ENCODE assay signal across 8 mouse cellular contexts in the genomic region with DNA sequence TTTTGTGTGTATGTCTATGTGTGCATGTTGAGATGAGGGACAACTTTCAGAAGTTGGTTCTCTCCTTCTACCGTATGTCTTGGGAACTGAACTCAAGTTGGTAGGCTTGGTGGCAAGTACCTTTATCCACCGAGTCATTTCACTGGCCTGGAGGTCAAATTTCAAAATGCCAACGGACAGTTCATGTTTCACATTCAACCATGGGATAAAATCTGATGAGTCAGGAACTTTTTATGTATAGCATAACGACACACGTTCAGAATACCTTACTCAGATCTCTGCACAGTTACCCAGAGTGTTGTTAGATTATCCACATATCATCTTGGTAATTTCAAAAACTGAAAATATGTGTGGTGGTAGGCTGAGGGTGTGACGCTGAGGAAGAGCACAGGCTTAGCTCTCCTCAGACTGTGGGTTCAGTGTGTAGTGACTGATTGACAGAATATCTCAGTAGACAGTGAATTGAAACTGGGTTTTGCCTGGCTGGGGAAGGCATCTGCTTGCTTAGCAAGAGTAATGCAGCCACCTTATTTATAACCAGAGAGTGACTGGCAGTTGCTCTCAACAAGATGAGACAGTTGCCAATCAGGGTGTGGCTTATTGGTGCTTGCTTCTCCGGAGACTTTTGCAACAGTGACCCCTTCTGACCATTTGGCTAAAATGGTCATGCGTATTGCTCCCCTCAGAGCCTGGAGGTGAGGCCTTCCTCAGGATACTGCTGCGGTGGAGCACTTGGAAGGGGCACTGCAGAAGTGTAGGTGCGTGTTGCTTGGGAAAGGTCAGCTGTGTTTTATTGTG. TPM values are rescaled to one million over a fixed set of nuclear protein-coding genes. Genes with fewer than 3 reads are reported as not detected.
A peak's percentile ranks its signal among the peaks of the same experiment; 100 is the strongest.
DNase-seq lines count a peak whose midpoint lies in the region; ATAC-seq lines count a peak whose summit lies in the region.
"Had no signal": no experiment of that assay in that cellular context is flagged by ENCODE, and none has a peak within 500 bp of the region (broad histone marks: within the 10 kb centered on the region; RNA-seq: fewer than 3 reads in every experiment).

No protein-coding gene starts in this region.

- WGBS in embryonic facial prominence, embryonic 10.5 days, result 64% methylated on average over 10 of the region's 10 CpGs

- no peaks in the 10 kb centered on the region for H3K27me3 ChIP-seq in embryonic facial prominence, embryonic 10.5 days (replicated peaks; ENCODE audit: low read depth, poor library complexity, severe bottlenecking)
- H3K27me3 ChIP-seq: limb, embryonic 12.5 days had no signal

- H3K9me3 ChIP-seq in embryonic facial prominence, embryonic 10.5 days, result no peaks in the 10 kb centered on the region
- H3K9me3 ChIP-seq: limb, embryonic 12.5 days had no signal

- peak; percentile 56 to 75; a peak in 2 of 4 replicates for ATAC-seq in hematopoietic stem cell, adult 5-6 weeks (replicated peaks in 1 of 2; ENCODE audit: insufficient read depth in 1 of 2, low FRiP score in 2 of 2, low TSS enrichment in 1 of 2, low read depth in 1 of 2, poor library complexity in 2 of 2, severe bottlenecking in 2 of 2)

- H3K4me1 ChIP-seq in embryonic facial prominence, embryonic 10.5 days, result peaks cover 3% of the 10 kb centered on the region; the same call in 1 of the 2 replicates

- no peak overlapping the region for H3K4me3 ChIP-seq in embryonic facial prominence, embryonic 10.5 days
- H3K4me3 ChIP-seq: limb, embryonic 12.5 days had no signal

- DNase-seq in urinary bladder, postnatal 25 days (ENCODE audit: low spot score), result peak; percentile 15
- no peak for DNase-seq in urinary bladder, postnatal 10 days (ENCODE audit: low spot score)
- peak; percentile 73 for DNase-seq in adrenal gland, postnatal 14 days
- DNase-seq in embryonic facial prominence, embryonic 10.5 days (ENCODE audit: low spot score), result peak; percentile 34
- peak; percentile 71 for DNase-seq in liver
- DNase-seq in ovary, postnatal 14 days (ENCODE audit: low spot score), result peak; percentile 26

- no peak overlapping the region for H3K27ac ChIP-seq in embryonic facial prominence, embryonic 10.5 days (replicated peaks)
- H3K27ac ChIP-seq: limb, embryonic 12.5 days had no signal

- H3K36me3 ChIP-seq in embryonic facial prominence, embryonic 10.5 days (replicated peaks), result peaks cover 33% of the 10 kb centered on the region

RNA-seq across cellular contexts. Expression of gene Pcyt1a, which starts 27.1 kb away (rescaled TPM):
- 75.6 and 77.2 TPM in 2 replicates for total RNA-seq in adrenal gland, postnatal 14 days (2021)
- 43.8 and 46.4 TPM in 2 replicates for polyA plus RNA-seq in embryonic facial prominence, embryonic 10.5 days (2016; fragmentation: Nextera tagmentation; extraction: Ambion mirVana)
- 68.6 and 75.3 TPM in 2 replicates for total RNA-seq in hematopoietic stem cell, adult 5-6 weeks (2017)

RNA-seq across cellular contexts. Expression of gene Slc51a, which starts 29.9 kb away (rescaled TPM):
- total RNA-seq in adrenal gland, postnatal 14 days (2021), result not detected in 2 replicates
- polyA plus RNA-seq in embryonic facial prominence, embryonic 10.5 days (2016; fragmentation: Nextera tagmentation; extraction: Ambion mirVana), result 0.24 and 0.39 TPM in 2 replicates
- total RNA-seq in hematopoietic stem cell, adult 5-6 weeks (2017), result 0.25 TPM in 1 of 2 replicates, not detected in the other

RNA-seq across cellular contexts. Expression of gene Zdhhc19, which starts 38.3 kb away (rescaled TPM):
- not detected in 2 replicates for total RNA-seq in adrenal gland, postnatal 14 days (2021)
- not detected in 2 replicates for polyA plus RNA-seq in embryonic facial prominence, embryonic 10.5 days (2016; fragmentation: Nextera tagmentation; extraction: Ambion mirVana)
- total RNA-seq in hematopoietic stem cell, adult 5-6 weeks (2017), result not detected in 2 replicates
- polyA plus RNA-seq: limb, embryonic 12.5 days had no signal

RNA-seq across cellular contexts. Expression of gene Tctex1d2, which starts 38.3 kb away (rescaled TPM):
- 6.2 and 6.8 TPM in 2 replicates for total RNA-seq in adrenal gland, postnatal 14 days (2021)
- 32.5 and 34.1 TPM in 2 replicates for polyA plus RNA-seq in embryonic facial prominence, embryonic 10.5 days (2016; fragmentation: Nextera tagmentation; extraction: Ambion mirVana)
- 54.3 and 62.3 TPM in 2 replicates for total RNA-seq in hematopoietic stem cell, adult 5-6 weeks (2017)

RNA-seq across cellular contexts. Expression of gene Tm4sf19, which starts 57.5 kb away (rescaled TPM):
- not detected in 2 replicates for total RNA-seq in adrenal gland, postnatal 14 days (2021)
- not detected in 2 replicates for polyA plus RNA-seq in embryonic facial prominence, embryonic 10.5 days (2016; fragmentation: Nextera tagmentation; extraction: Ambion mirVana)
- total RNA-seq in hematopoietic stem cell, adult 5-6 weeks (2017), result not detected in 2 replicates
- polyA plus RNA-seq: limb, embryonic 12.5 days had no signal
